Mouse (Mus musculus) intestine, postnatal 0 days (tissue): ENCODE data around the gene Mest. TPM values are rescaled to one million over a fixed set of nuclear protein-coding genes. Genes with fewer than 3 reads are reported as not detected.
A peak's percentile ranks its signal among the peaks of the same experiment; 100 is the strongest.

Experiments used
- ATAC-seq: fragments of 200-750 bp; cut with Nextera tagmentation; 2 replicates; pipeline ENCODE4 v1.8.0; 2017; ENCODE audit warnings: mild to moderate bottlenecking, moderate TSS enrichment, moderate library complexity
- H3K27ac ChIP-seq: fragments of 300-500 bp; sonication (generic); 2 replicates; pipeline ENCODE4 v1.5.1; 2014; ENCODE audit warnings: mild to moderate bottlenecking, low read depth, low read length, moderate library complexity
- H3K27me3 ChIP-seq: fragments of 300-500 bp; sonication (generic); replicated peaks from 2 replicates; pipeline ENCODE4 v1.6.1; 2014; ENCODE audit warnings: low read length, mixed read lengths; ENCODE audit not compliant: control insufficient read depth, insufficient read depth
- H3K36me3 ChIP-seq: fragments of 300-500 bp; sonication (generic); 2 replicates; pipeline ENCODE4 v1.6.1; 2014; ENCODE audit warnings: mild to moderate bottlenecking, moderate library complexity; ENCODE audit not compliant: control insufficient read depth, insufficient read depth
- H3K4me1 ChIP-seq: fragments of 300-500 bp; sonication (generic); replicated peaks from 2 replicates; pipeline ENCODE4 v1.6.1; 2014; ENCODE audit warnings: antibody characterized with exemption, low read length, mixed read lengths; ENCODE audit not compliant: control insufficient read depth, insufficient read depth
- H3K4me2 ChIP-seq: fragments of 300-500 bp; sonication (generic); replicated peaks from 2 replicates; pipeline ENCODE4 v1.6.1; 2014; ENCODE audit warnings: low read depth, mild to moderate bottlenecking, moderate library complexity
- H3K4me3 ChIP-seq: fragments of 300-500 bp; sonication (generic); 2 replicates; pipeline ENCODE4 v1.5.1; 2014; ENCODE audit warnings: low read depth, low read length
- H3K9ac ChIP-seq: fragments of 300-500 bp; sonication (generic); 2 replicates; pipeline ENCODE4 v1.6.1; 2014; ENCODE audit warnings: mild to moderate bottlenecking, low read depth, low read length
- H3K9me3 ChIP-seq: fragments of 300-500 bp; sonication (generic); 2 replicates; pipeline ENCODE4 v1.6.1; 2016; ENCODE audit warnings: mixed run types; ENCODE audit not compliant: control insufficient read depth
- CTCF ChIP-seq: sonication (generic); IDR thresholded peaks from 2 replicates; pipeline ENCODE4 v1.5.1; 2016; ENCODE audit warnings: low read depth, mild to moderate bottlenecking, control low read depth, antibody characterized with exemption, moderate library complexity
- WGBS: fragments of 180-500 bp; shearing (Covaris S2); extraction: QIAGEN DNeasy Blood & Tissue Kit; methylation state at CpG from one replicate; pipeline ENCODE4 v1.1.7; 2014; 5-methylcytosine and 5-hydroxymethylcytosine counted together
- polyA plus RNA-seq: library from polyadenylated mRNA; unstranded; fragments of >200 nt; fragmentation: Nextera tagmentation; extraction: Ambion mirVana; gene quantifications from 2 replicates; pipeline ENCODE4 v1.2.1, GENCODE M21; 2015

Gene Mest
- polyA plus RNA-seq, 1 experiment from 2014 or later: 156 TPM

DNA sequence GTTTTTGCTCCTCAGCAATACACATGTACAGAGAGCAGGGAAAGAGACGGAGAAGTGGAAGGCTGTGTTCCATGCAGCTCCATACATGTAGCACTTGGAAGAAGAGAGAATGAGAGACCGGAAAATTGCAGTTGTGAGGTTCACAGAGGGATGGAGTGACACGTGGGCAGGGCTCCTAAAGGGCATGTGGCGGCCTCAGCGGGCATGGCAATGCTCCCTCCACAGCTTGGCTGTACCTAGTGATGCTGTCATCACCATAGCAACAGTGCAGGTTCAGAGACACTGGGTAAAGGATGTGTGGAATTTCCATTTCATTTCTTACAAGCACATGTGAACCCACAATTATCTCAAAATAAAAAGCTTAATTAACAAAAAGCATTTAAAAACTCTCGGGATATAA lies 44.9 kb upstream of the Mest start:
- TF ChIP-seq CTCF: no peak
- Histone ChIP-seq H3K27me3 (no peaks in the 10 kb centered on the region), H3K4me1 (0 out of 2 replicates have a peak, but pooled peaks cover 9% of the 10 kb centered on the region), H3K4me3 (no peak overlapping the region), H3K9me3 (no peaks in the 10 kb centered on the region), H3K36me3 (no peaks in the 10 kb centered on the region), H3K9ac (no peak overlapping the region), H3K4me2 (no peak overlapping the region), H3K27ac (no peak overlapping the region)
- WGBS: 88% methylated on average over 6 of the region's 6 CpGs
- no peak for ATAC-seq

DNA sequence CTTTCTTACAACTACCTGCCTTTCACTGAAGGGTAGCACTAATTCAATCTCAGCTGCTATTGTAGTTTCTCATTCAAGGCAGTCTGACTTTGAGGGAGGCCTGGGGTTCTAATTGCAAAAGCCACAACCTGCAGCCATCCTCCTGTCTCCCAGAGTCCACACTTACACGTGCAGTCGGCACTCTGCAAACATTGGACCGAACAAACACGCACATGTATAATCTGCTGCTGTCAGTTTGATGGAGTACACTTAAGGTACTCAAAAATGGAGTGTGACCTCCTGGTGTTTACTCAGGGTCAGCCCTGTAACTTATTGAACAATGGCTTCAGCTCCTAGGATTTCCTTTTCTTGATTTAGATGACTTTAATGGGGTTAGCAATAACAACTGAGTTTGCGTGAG lies 43.8 kb upstream of the Mest start:
- no peaks in the 10 kb centered on the region for H3K36me3 ChIP-seq
- no peak for ATAC-seq
- no peak overlapping the region for H3K9ac ChIP-seq
- H3K27me3 ChIP-seq: no peaks in the 10 kb centered on the region
- H3K9me3 ChIP-seq: no peaks in the 10 kb centered on the region
- WGBS: 36% methylated on average over 5 of the region's 5 CpGs
- H3K4me2 ChIP-seq: no peak overlapping the region
- no peak overlapping the region for H3K27ac ChIP-seq
- no peak overlapping the region for H3K4me3 ChIP-seq
- TF ChIP-seq CTCF: no peak
- H3K4me1 ChIP-seq: 0 out of 2 replicates have a peak, but pooled peaks cover 9% of the 10 kb centered on the region

DNA sequence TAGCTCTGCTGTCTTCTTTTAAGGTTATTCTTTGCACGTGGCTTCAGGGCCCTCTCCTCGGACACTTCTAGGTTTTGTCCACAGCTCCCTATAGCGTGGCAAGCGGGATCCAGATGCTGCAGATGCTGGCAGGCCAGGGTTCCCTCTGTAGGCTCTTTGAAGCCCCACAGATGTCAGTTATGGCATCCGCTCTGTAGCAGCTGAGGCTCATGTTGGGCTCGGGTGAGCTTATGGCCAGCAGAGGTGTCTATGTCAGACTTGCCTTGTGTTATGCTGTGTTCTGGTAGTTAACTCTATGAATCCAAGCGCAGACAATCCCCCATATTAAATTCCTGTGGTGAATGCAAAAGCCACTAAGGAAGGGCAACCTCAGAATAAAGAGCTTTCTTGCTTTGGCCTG lies 42.9 kb upstream of the Mest start:
- 79% methylated on average over 7 of the region's 7 CpGs for WGBS

DNA sequence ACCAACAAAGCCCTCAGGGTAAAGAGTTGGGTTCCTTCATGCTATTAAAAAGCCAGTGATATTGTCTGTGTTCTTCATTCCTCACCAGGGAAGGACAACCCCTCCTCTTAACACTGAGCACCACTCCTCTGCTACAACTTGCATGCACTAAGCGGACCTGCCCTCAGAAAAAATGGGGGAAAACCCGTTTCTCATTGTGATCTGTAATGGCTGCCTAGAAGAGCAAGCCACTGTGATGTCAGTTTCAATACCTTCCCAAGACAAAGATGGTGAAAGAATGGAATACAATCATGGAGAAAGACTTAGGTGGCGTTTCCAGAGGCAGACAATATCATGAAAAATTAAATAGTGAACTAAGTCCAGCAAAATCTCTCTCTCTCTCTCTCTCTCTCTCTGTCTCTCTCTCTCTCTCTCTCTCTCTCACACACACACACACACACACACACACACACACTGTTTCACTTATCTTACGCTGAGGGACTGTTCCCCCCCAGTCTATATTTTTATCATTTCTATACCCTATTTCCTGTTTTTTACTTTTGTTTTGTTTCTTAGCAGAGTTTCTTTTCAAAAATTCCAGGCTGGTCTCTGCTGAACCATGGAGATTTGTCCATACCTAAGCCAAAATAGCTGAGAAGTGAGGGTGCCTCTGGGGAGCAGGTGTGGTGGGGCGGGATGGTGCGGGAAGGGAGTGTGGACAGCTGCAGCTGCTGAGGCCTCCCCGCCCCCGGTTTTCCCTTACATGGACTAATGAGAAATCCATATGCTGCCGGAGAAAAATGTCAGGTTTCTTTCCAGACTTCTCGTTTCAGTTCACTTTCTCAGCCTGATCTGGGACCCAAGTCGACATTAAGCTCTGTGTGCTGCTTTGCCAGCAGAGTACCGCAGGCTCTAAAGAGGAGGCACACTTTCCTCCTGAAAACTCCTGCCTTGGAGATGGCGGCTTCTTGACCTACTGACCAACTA lies 41.1 kb upstream of the Mest start:
- Histone ChIP-seq H3K36me3 (no peaks in the 10 kb centered on the region), H3K4me2 (peak overlapping the region; percentile 38), H3K4me1 (0 out of 2 replicates have a peak, but pooled peaks cover 3% of the 10 kb centered on the region), H3K9me3 (no peaks in the 10 kb centered on the region), H3K27me3 (no peaks in the 10 kb centered on the region), H3K27ac (no peak overlapping the region; the same call in 1 of the 2 replicates), H3K4me3 (no peak overlapping the region), H3K9ac (no peak overlapping the region)
- no peak for ATAC-seq
- 37% methylated on average over 13 of the region's 13 CpGs for WGBS
- TF ChIP-seq CTCF: no peak

More for the DNA sequence above, 42.9 kb upstream of the Mest start:
- Histone ChIP-seq H3K9ac (no peak overlapping the region), H3K4me3 (no peak overlapping the region), H3K9me3 (no peaks in the 10 kb centered on the region), H3K4me2 (no peak overlapping the region), H3K36me3 (no peaks in the 10 kb centered on the region), H3K27ac (no peak overlapping the region), H3K4me1 (0 out of 2 replicates have a peak, but pooled peaks cover 4% of the 10 kb centered on the region), H3K27me3 (no peaks in the 10 kb centered on the region)
- TF ChIP-seq CTCF: no peak
- no peak for ATAC-seq

DNA sequence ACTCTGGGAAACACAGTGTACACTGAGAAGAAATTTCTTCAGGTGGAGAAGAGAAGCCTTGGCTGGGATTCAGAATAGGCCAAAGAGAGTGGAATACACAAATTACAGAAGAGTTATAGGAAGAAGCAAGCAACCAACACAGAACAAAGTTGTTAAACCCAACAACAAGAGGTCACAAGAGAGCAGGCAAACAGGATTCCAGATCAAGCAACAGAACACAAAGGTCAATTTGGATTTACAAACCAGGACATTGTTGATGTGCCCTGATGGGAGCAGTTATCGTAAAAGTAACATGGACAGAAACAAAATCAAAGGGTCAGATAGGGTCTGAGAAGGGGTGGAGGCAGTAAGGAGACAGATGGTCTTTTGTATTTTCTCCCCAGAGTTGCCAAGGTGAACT lies 38.8 kb upstream of the Mest start:
- Histone ChIP-seq H3K9me3 (no peaks in the 10 kb centered on the region), H3K4me3 (no peak overlapping the region), H3K4me2 (no peak overlapping the region), H3K27ac (no peak overlapping the region), H3K27me3 (no peaks in the 10 kb centered on the region), H3K36me3 (no peaks in the 10 kb centered on the region), H3K4me1 (0 out of 2 replicates have a peak, but pooled peaks cover 3% of the 10 kb centered on the region), H3K9ac (no peak overlapping the region)
- 98% methylated on average over 1 of the region's 1 CpGs for WGBS
- no peak for TF ChIP-seq CTCF
- ATAC-seq: no peak

DNA sequence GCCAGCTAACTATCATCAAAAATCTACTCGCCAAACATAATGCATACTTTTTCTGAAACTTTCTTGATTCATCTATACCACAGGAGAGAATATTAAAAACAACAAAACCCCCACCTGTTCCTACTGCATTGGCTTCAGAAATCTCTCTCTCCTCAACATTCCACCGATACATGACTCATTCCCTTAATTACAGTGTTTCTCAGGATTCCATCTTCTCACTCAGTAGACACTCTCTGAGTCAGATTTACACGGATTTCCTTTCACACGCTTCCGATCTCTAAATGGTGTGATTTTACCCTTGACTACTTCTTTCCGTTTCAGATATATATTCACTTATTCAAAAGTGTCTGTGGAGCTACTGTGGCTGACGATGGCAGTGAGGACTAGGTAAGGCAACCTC lies 36.1 kb upstream of the Mest start:
- Histone ChIP-seq H3K27ac (no peak overlapping the region), H3K27me3 (no peaks in the 10 kb centered on the region), H3K4me3 (no peak overlapping the region), H3K9ac (no peak overlapping the region), H3K9me3 (no peaks in the 10 kb centered on the region), H3K36me3 (no peaks in the 10 kb centered on the region), H3K4me2 (no peak overlapping the region), H3K4me1 (0 out of 2 replicates have a peak, but pooled peaks cover 3% of the 10 kb centered on the region)
- ATAC-seq: no peak
- no peak for TF ChIP-seq CTCF
- 91% methylated on average over 7 of the region's 7 CpGs for WGBS
